Mouse (Mus musculus) heart, postnatal 0 days (tissue): ENCODE data around the gene Myo10.

ENCODE experiments used
- CTCF ChIP-seq: IDR thresholded peaks from 2 replicates; pipeline ENCODE4 v1.5.1; 2016; ENCODE audit warnings: antibody characterized with exemption, control low read depth, low read depth
- EP300 ChIP-seq: IDR thresholded peaks from 2 replicates; pipeline ENCODE4 v1.6.1; 2016; ENCODE audit warnings: antibody characterized with exemption, low read depth

- no peak for TF ChIP-seq CTCF
- no peak for TF ChIP-seq EP300
Observed at GRCm38 (mm10) chr15:25755536-25755935, 133.2 kb downstream of the Myo10 start.
